ENCODE assay signal across 26 mouse cellular contexts in genomic region chr1:192451722-192452121, GRCm38 (mm10).
A peak's percentile ranks its signal among the peaks of the same experiment; 100 is the strongest.
DNase-seq lines count a peak whose midpoint lies in the region; ATAC-seq and TF ChIP-seq lines count a peak whose summit lies in the region.
"Had no signal": no experiment of that assay in that cellular context is flagged by ENCODE, and none has a peak within 500 bp of the region (broad histone marks: within the 10 kb centered on the region; RNA-seq: fewer than 3 reads in every experiment).

No protein-coding gene starts in this region.

- no peaks in the 10 kb centered on the region for H3K9me3 ChIP-seq in hindbrain, postnatal 0 days (ENCODE audit: low read length)
- no peaks in the 10 kb centered on the region for H3K9me3 ChIP-seq in hindbrain, embryonic 10.5 days
- H3K9me3 ChIP-seq: embryonic facial prominence, embryonic 13.5 days; forebrain, embryonic 12.5 days; limb, embryonic 12.5 days had no signal

- intact Hi-C loops in heart, postnatal 36 days (cut with DNase I): no loop called here

- ATAC-seq in hindbrain, postnatal 0 days: no peak
- ATAC-seq: activated CD4-positive, CD25-positive, alpha-beta regulatory T cell, adult 4 months; liver, postnatal 0 days; lung, postnatal 0 days; midbrain, embryonic 16.5 days had no signal

- H3K36me3 ChIP-seq in hindbrain, postnatal 0 days (ENCODE audit: insufficient read depth, low read length): no peaks in the 10 kb centered on the region
- no peaks in the 10 kb centered on the region for H3K36me3 ChIP-seq in hindbrain, embryonic 10.5 days
- H3K36me3 ChIP-seq: embryonic facial prominence, embryonic 13.5 days; forebrain, embryonic 12.5 days; limb, embryonic 12.5 days had no signal

- no peak for TF ChIP-seq CTCF in cerebellum, adult 2 months (IDR thresholded peaks at IDR 0.05; ENCODE audit: borderline replicate concordance, insufficient read depth, low read depth, low read length)
- no peak for TF ChIP-seq CTCF in hindbrain, postnatal 0 days (IDR thresholded peaks at IDR 0.05; ENCODE audit: low read depth)

- no peaks in the 10 kb centered on the region for H3K27me3 ChIP-seq in cerebellum, adult 2 months (ENCODE audit: control insufficient read depth, insufficient read depth, low read length)
- no peaks in the 10 kb centered on the region for H3K27me3 ChIP-seq in hindbrain, postnatal 0 days (ENCODE audit: insufficient read depth, low read length)
- no peaks in the 10 kb centered on the region for H3K27me3 ChIP-seq in hindbrain, embryonic 10.5 days (ENCODE audit: insufficient read depth, poor library complexity, severe bottlenecking)
- H3K27me3 ChIP-seq: embryonic facial prominence, embryonic 13.5 days; limb, embryonic 12.5 days had no signal

- no peak overlapping the region for H3K4me2 ChIP-seq in hindbrain, postnatal 0 days (ENCODE audit: low read depth, low read length)
- H3K4me2 ChIP-seq: embryonic facial prominence, embryonic 13.5 days; forebrain, embryonic 12.5 days; heart, embryonic 11.5 days; limb, embryonic 12.5 days; liver, embryonic 11.5 days had no signal

- TF ChIP-seq POLR2A in cerebellum, adult 2 months (IDR thresholded peaks at IDR 0.05; ENCODE audit: borderline replicate concordance, insufficient read depth, low read length): no peak

- H3K4me1 ChIP-seq in cerebellum, adult 2 months (ENCODE audit: control insufficient read depth, insufficient read depth, low read length): peaks cover 38% of the 10 kb centered on the region
- H3K4me1 ChIP-seq in hindbrain, postnatal 0 days (ENCODE audit: insufficient read depth, low read length): peaks cover 5% of the 10 kb centered on the region; the same call in 1 of the 2 replicates
- H3K4me1 ChIP-seq in hindbrain, embryonic 10.5 days (replicated peaks): peaks cover 18% of the 10 kb centered on the region

- 0 out of 2 replicates have a peak overlapping the region, but pooled peaks have one; percentile 0 for H3K27ac ChIP-seq in cerebellum, adult 2 months (ENCODE audit: insufficient read depth, low read length)
- H3K27ac ChIP-seq in hindbrain, postnatal 0 days: no peak overlapping the region
- H3K27ac ChIP-seq in hindbrain, embryonic 10.5 days: no peak overlapping the region
- H3K27ac ChIP-seq: embryonic facial prominence, embryonic 13.5 days; forebrain, embryonic 12.5 days; limb, embryonic 12.5 days; macrophage had no signal

- peak; percentile 41 to 50 for DNase-seq in cerebellum, adult 2 months
- no peak for DNase-seq in cerebellum, adult 11-12 months
- DNase-seq in hindbrain, postnatal 0 days (ENCODE audit: low spot score): peak; percentile 54
- DNase-seq in hindbrain, embryonic 10.5 days (ENCODE audit: low spot score): no peak
- peak; percentile 48 for DNase-seq in right cerebral cortex, adult 18-20 months
- no peak for DNase-seq in right cerebral cortex, postnatal 14 days
- DNase-seq in layer of hippocampus, postnatal 36 days: peak; percentile 22 to 23
- no peak for DNase-seq in heart, postnatal 36 days
- DNase-seq: adrenal gland, postnatal 10 days; cerebellum, postnatal 36 days; embryo, embryonic 11 days; gastrocnemius, postnatal 10 days; heart, adult 11 months; kidney, adult 8-10 months; kidney, postnatal 14 days; liver, postnatal 0 days had no signal

- no peak overlapping the region for H3K4me3 ChIP-seq in cerebellum, adult 2 months (replicated peaks; ENCODE audit: insufficient read depth, low read depth, low read length)
- H3K4me3 ChIP-seq in hindbrain, postnatal 0 days (ENCODE audit: low read length): no peak overlapping the region
- no peak overlapping the region for H3K4me3 ChIP-seq in hindbrain, embryonic 10.5 days
- H3K4me3 ChIP-seq: embryonic facial prominence, embryonic 13.5 days; erythroblast, embryonic 14.5 days; forebrain, embryonic 12.5 days; limb, embryonic 12.5 days had no signal

- WGBS in cerebellum, adult 2 months: 43% methylated on average over 4 of the region's 4 CpGs
- 51% methylated on average over 4 of the region's 4 CpGs for WGBS in hindbrain, postnatal 0 days
- 76% methylated on average over 4 of the region's 4 CpGs for WGBS in hindbrain, embryonic 10.5 days

- no peak overlapping the region for H3K9ac ChIP-seq in hindbrain, postnatal 0 days (replicated peaks; ENCODE audit: low read length)
- H3K9ac ChIP-seq: embryonic facial prominence, embryonic 13.5 days; forebrain, embryonic 12.5 days; limb, embryonic 12.5 days; liver, postnatal 0 days had no signal

Comparison
In these comparisons a context has a peak if more than half of its experiments do, and no peak if none do; other contexts are left out.
1. DNase-seq: peak in cerebellum, adult 2 months (2 of 2), hindbrain, postnatal 0 days (single experiment), right cerebral cortex, adult 18-20 months (single experiment) and layer of hippocampus, postnatal 36 days (2 of 2); none in cerebellum, adult 11-12 months (single experiment), hindbrain, embryonic 10.5 days (single experiment), right cerebral cortex, postnatal 14 days (single experiment) and heart, postnatal 36 days (0 of 2).